Mouse (Mus musculus): ENCODE measurements at regions not wholly inside any gene's neighbourhood (a gene's known extent, or its start where the extent isn't known, plus 50 kb on each side); places are given as distances from the start of the nearest gene placed in this dataset.

DNA sequence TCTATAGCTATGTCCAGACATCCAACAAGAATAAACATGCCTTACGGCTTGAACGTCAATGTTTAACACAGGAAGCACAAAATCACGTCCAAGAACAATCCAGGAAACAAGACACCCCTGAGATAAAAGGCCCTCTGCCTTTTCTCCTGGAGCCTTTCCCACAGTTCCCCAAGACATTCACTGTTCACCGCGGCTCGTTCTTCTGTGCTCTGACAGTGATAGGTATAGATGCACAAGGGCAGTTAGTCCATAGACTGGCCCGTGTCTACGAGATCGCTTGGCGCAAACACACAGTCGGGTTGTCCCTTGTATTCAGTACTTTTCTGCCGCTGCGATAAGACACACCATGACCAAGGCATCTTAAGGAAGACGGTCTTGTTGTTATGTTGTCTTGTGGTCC, 182.7 kb upstream of the Jmjd1c start:
- Histone ChIP-seq H3K4me3 (ENCODE audit: insufficient read depth, low read depth, low read length) (no peak overlapping the region), H3K4me1 (ENCODE audit: control insufficient read depth, insufficient read depth, insufficient read length, low read length) (peaks cover 3% of the 10 kb centered on the region; the same call in 1 of the 2 replicates), H3K27ac (replicated peaks; ENCODE audit: low read depth, low read length) (no peak overlapping the region)

DNA sequence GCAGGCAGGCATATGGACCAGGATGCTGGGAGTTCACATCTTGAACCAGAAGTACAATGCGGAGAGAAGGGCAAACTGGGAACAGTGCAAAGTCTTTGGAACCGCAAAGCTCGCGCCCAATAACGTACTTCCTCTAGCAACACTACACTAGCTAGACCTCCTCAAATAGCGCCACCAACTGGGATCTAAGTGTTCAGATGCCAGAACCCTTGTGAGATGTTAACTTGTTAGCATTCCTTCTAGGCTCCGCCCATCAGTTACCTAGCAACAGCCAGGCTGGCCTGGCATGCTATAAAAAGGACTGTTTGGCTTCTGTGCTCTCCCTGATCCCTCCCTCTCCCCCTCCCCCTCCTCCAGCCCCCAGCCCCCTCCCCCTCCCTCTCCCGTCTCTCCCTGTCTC, 182.3 kb upstream of the Jmjd1c start:
- H3K4me3 ChIP-seq (ENCODE audit: insufficient read depth, low read depth, low read length) = no peak overlapping the region
- peaks cover 3% of the 10 kb centered on the region; the same call in 1 of the 2 replicates for H3K4me1 ChIP-seq (ENCODE audit: control insufficient read depth, insufficient read depth, insufficient read length, low read length)
- H3K27ac ChIP-seq (replicated peaks; ENCODE audit: low read depth, low read length) = no peak overlapping the region

DNA sequence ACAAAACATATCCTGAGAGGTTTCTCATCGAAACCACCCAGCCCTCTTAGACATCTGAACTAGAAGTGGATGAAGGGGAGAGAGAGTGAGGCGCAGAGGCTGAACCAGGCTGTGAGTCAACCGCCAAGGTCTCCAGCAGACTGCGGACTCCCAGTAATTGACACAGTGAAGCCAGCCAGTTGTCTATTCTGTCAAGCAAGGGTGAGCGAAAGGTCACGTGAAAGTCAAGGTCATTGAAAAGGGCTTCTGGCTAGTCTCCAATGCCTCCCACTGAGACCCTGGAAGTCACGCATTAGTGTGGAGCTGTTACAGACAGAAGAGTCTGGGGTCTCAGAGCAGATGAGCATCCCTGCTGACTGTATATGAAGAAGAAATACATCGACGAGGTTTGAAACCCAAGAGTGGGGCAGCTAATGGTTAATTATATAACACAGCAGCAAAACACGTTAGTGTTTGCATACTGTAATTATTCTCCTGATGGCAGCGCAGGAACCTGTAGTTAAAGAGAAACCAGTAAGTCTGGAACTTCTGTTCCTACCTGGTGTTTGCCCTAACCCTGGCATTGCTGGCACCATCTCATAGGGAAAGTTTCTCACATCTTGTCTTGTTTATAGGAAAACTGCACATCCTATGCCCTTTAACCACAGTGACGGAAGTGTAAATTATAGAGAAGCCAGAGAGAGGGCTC, 181.5 kb upstream of the Jmjd1c start:
- Histone ChIP-seq H3K4me3 (ENCODE audit: insufficient read depth, low read depth, low read length) (no peak overlapping the region), H3K4me1 (ENCODE audit: control insufficient read depth, insufficient read depth, insufficient read length, low read length) (peaks cover 3% of the 10 kb centered on the region; the same call in 1 of the 2 replicates), H3K27ac (replicated peaks; ENCODE audit: low read depth, low read length) (no peak overlapping the region)

DNA sequence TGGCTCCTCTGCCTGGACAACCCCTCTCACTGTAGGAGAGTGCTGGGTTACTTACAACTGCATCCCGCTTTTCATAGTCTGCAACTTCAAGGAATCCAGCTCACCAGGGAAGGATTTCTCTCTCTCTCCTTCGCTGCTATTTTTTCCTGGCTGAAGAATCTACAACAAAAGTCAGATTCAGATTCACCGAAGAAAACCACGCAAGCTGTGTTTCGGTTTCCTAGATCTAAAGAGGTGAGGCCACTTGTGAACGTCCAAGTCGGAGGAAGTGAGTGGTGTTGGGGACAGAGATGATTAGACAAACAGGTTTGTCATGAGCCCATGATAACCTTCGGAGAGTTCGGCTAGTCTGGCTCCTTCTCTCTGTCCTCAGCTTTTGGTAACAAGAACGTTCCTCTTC, 180.1 kb upstream of the Jmjd1c start:
- Histone ChIP-seq H3K4me1 (ENCODE audit: control insufficient read depth, insufficient read depth, insufficient read length, low read length) (peaks cover 2% of the 10 kb centered on the region; the same call in 1 of the 2 replicates), H3K27ac (replicated peaks; ENCODE audit: low read depth, low read length) (no peak overlapping the region), H3K4me3 (ENCODE audit: insufficient read depth, low read depth, low read length) (no peak overlapping the region)

DNA sequence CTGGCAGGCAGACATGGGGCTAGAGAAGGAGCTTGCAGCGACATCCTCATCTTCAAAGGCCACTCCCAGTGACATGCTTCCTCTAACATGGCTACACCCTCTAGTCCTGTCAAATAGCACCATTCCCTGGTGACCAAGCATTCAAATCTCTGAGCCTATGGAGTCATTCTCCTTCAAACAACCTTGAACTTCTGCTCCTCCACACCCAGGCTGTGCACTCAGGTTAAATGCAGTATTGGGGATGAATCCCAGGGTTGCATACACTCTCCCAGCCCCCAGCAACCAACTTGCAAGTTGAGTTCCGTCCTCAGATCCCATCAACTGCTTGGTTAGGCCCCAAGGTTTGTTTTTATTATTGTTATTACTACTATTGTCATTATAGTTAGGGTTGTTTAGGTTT, 178.2 kb upstream of the Jmjd1c start:
- Histone ChIP-seq H3K4me3 (ENCODE audit: insufficient read depth, low read depth, low read length) (no peak overlapping the region), H3K27ac (replicated peaks; ENCODE audit: low read depth, low read length) (no peak overlapping the region), H3K4me1 (ENCODE audit: control insufficient read depth, insufficient read depth, insufficient read length, low read length) (peaks cover 11% of the 10 kb centered on the region)

DNA sequence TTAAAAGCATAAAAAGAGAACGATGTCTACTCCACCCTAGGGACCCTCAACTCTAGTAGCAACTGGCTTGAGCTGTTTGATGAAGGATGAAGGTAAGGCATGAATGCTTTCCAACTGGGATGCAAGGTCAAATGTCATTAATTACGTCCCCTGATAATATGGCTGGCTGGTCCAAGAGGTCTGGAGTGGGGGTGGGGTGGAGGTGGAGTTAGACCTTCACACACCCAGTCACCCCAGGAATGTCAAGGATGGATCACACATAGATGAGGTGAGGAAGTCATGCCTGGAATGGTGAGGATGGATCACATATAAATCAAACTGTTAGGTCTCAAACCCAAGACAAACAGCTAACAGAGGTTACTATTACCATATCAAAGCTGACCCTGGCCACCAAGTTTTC, 177.2 kb upstream of the Jmjd1c start:
- Histone ChIP-seq H3K4me1 (ENCODE audit: control insufficient read depth, insufficient read depth, insufficient read length, low read length) (peaks cover 13% of the 10 kb centered on the region), H3K27ac (replicated peaks; ENCODE audit: low read depth, low read length) (no peak overlapping the region)

DNA sequence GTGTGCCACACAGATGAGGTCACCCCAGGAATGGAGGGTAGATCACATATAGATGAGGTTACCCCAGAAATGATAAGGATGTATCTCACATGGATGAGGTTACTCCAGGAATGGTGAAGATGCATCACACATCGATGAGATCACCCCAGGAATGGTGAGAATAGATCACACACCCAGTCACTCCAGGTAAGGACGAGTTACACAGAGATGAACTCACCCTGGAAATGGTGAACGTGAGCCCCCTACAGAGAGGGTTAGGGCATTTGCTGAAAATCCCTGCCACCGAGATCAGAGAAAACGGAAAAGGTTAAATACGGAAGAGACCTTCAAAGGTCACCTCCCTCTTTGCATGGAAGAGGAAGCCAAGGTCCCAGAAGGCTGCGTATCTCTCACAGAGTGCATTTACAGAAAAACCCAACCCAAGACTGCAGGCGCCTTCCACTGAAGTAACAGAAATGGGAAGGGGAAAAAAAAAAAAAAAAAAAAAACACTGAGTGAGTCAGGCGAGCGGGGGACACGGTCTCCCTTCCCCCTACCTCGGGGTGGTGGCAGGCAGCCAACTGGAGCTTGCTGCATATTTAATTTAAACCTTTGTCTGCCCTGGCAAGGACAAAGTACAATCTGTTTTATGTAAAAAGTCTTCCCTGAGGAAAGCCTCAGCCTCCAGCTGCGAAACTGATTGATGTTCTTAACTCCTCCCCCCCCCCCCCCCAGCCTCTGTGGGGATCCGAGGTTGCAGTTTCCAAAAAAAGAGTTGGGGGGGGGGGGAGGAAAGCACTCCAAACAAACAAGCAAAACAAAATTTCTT, 175.8 kb upstream of the Jmjd1c start:
- Histone ChIP-seq H3K27ac (replicated peaks; ENCODE audit: low read depth, low read length) (peak overlapping the region; percentile 88), H3K4me1 (ENCODE audit: control insufficient read depth, insufficient read depth, insufficient read length, low read length) (peaks cover 13% of the 10 kb centered on the region), H3K4me3 (ENCODE audit: insufficient read depth, low read depth, low read length) (peak overlapping the region; percentile 39)

More for the DNA sequence above, 177.2 kb upstream of the Jmjd1c start:
- H3K4me3 ChIP-seq (ENCODE audit: insufficient read depth, low read depth, low read length) = no peak overlapping the region

DNA sequence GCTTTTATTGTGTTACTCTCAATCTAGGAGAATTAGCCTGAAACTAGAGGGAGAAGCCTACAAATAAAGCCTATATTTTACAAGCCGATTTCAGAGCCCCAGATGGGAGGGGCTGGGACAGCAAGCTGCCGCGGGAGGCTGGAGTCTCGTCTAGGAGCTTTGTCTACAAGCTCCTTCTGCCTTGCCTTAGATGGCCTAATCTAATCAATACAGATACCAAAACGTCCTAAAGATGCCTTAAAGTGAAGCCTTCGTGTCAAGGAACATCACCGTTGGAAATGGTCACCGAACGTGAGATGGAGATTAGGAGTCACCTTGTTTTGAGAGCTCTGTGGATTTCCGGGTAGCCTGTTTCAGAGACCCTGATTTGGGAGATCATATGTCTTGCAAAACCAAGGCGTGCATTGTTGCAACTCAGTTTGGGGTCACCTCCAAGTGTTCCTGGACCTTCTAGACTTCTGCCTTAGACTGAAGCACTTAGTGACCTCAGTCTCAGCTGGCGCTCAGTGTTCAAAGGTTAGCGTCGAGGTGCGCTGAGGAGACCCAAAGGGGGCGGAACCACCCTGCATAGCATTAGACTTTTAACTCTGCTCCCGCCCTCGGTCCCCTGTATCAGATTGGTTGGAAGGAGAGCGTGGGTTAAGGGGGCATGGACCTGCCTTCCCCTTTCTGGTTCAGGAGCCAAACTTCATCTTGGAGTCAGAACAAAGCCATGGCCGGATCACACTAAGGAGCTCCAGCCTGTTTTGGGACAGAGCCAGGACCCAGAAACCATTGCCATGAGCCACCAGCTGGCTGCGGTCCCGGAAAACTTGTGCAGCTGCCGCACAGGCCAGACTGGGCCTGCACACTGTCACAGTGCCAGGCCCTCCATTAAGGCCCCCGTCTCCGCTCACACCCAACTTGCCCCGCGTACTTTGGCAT, 174.9 kb upstream of the Jmjd1c start:
- Histone ChIP-seq H3K4me3 (ENCODE audit: insufficient read depth, low read depth, low read length) (peak overlapping the region; percentile 39), H3K27ac (replicated peaks; ENCODE audit: low read depth, low read length) (peak overlapping the region; percentile 89)

DNA sequence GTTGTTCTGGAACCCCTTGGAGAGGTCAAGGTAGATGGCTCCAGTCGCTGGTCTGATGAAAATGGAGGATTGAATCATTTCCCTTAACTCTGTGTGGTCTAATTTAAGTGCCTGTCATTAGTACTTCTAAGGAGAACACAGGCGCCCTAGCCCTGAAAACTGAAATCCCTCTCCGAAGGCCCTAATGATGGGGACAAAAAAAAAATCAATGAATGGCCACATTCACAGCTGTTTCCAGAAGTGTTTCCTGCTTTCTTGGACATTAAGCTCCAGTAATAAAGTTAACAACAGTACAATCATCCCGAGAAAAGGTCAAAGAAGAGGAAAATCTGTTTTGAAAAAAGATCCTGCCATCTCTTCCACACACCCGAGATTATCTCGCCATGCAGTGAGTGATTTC, 174.1 kb upstream of the Jmjd1c start:
- Histone ChIP-seq H3K4me3 (ENCODE audit: insufficient read depth, low read depth, low read length) (no peak overlapping the region), H3K4me1 (ENCODE audit: control insufficient read depth, insufficient read depth, insufficient read length, low read length) (peaks cover 13% of the 10 kb centered on the region), H3K27ac (replicated peaks; ENCODE audit: low read depth, low read length) (peak overlapping the region; percentile 89)

More for the DNA sequence above, 174.9 kb upstream of the Jmjd1c start:
- H3K4me1 ChIP-seq (ENCODE audit: control insufficient read depth, insufficient read depth, insufficient read length, low read length) = peaks cover 13% of the 10 kb centered on the region

DNA sequence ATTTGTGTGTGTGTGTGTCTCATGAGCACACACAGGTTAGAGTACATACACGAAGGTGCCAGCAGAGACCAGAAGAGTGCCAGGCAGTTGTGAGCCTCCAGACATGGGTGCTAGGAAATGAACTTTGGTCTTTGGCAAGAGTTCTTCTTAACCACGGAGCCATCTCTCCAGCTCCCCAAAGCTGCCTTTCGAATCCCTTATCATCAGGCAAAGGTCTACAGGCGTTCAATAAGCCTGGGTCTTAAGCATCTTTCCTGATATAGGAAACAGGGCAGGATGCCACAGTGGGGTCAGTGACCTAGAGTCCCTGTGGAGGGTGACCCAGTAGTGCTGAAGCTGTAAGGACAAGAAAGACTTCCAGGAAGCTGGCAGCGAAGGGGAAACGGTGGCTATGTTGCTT, 173.6 kb upstream of the Jmjd1c start:
- Histone ChIP-seq H3K4me1 (ENCODE audit: control insufficient read depth, insufficient read depth, insufficient read length, low read length) (peaks cover 13% of the 10 kb centered on the region), H3K4me3 (ENCODE audit: insufficient read depth, low read depth, low read length) (no peak overlapping the region), H3K27ac (replicated peaks; ENCODE audit: low read depth, low read length) (peak overlapping the region; percentile 89)

DNA sequence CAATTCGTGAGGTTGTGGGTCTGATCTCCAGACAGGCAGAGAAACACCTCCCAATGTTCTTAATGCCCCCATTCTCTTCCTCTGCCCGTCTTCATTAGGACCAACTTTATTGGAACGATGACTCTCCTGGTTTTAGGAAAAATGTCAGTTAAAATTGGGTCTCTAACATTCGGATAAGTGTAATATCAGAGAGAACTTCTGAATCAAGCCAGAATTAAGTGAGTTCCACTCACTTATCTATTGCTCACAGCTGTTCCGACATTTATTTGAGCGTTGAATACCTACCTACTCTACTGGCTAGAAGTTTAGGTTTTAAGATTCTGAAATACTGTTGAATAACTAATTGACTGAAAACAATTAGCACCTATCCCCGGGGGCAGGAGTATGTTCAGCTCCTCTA, 172.0 kb upstream of the Jmjd1c start:
- H3K4me3 ChIP-seq (ENCODE audit: insufficient read depth, low read depth, low read length) = no peak overlapping the region
- H3K4me1 ChIP-seq (ENCODE audit: control insufficient read depth, insufficient read depth, insufficient read length, low read length) = peaks cover 13% of the 10 kb centered on the region
- no peak overlapping the region for H3K27ac ChIP-seq (replicated peaks; ENCODE audit: low read depth, low read length)

DNA sequence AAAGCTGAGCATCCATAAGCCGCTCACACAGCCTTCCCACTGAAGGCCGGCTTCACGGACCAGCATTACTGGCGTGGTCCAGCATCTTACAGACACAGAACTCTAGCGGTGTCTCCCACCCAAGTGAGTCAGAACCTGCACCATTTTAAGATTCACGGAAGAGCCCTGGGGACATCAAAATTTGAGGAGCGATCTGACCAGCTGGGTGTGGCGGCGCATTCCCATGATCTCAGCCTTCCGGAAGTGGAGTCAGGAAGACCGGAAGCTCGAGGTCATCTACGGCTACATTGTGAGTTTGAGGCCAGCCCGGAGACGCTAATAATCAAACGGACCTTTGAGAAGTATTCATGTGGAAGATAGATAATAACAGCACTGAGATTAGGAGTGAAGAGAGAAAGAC, 171.5 kb upstream of the Jmjd1c start:
- no peak overlapping the region for H3K4me3 ChIP-seq (ENCODE audit: insufficient read depth, low read depth, low read length)
- no peak overlapping the region for H3K27ac ChIP-seq (replicated peaks; ENCODE audit: low read depth, low read length)
- H3K4me1 ChIP-seq (ENCODE audit: control insufficient read depth, insufficient read depth, insufficient read length, low read length) = peaks cover 13% of the 10 kb centered on the region

DNA sequence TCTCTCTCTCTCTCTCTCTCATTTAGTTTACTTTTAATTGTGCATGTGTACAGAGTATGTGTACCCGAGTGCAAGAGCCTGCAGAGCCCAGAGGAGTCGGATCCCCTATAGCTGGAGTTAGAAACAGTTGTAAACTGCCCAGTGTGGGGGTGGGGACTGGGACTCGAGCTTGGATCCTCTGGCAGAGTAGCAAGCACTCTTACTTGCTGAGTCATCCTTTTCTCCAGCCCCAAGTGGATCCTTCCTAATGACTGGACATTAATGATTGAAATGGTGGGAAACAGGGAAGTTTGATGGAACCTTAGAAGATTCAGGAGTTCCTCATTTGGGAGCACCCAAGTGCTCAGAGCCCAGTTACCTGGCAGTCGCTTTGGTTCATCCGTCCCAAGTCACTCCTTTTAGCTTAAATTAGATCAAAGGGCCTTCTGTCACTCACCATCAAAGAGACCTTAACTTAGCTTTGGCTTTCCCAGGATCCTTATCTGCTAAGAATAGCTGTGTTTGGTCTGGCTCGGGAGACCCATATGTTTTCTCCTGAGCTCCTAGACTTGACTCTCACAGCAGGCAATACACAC, 170.3 kb upstream of the Jmjd1c start:
- Histone ChIP-seq H3K4me3 (ENCODE audit: insufficient read depth, low read depth, low read length) (no peak overlapping the region), H3K4me1 (ENCODE audit: control insufficient read depth, insufficient read depth, insufficient read length, low read length) (peaks cover 11% of the 10 kb centered on the region), H3K27ac (replicated peaks; ENCODE audit: low read depth, low read length) (no peak overlapping the region)

DNA sequence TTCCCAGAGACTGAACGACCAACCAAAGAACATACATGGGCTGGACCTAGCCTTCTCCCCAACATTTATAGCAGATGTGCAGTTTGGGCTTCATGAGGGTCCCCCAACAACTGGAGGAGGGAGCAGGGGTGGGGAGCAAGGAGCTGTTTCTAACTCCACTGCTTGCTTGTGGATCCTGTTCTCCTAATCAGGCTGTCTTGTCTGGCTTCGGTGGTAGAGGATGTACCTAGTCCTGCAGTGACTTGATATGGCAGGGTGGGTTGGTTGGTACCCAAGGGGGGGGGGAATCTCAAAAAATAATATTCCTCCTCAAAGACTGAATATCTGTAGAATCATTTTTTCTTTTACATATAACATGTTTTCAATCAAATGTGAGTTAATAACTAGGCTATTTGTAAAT, 168.3 kb upstream of the Jmjd1c start:
- H3K27ac ChIP-seq (replicated peaks; ENCODE audit: low read depth, low read length) = no peak overlapping the region
- H3K4me3 ChIP-seq (ENCODE audit: insufficient read depth, low read depth, low read length) = no peak overlapping the region
- H3K4me1 ChIP-seq (ENCODE audit: control insufficient read depth, insufficient read depth, insufficient read length, low read length) = peaks cover 3% of the 10 kb centered on the region; the same call in 1 of the 2 replicates
